Mouse (Mus musculus) activated CD4-positive, CD25-positive, alpha-beta regulatory T cell, adult 4 months (primary cell): ENCODE data around the gene Ccm2l. TPM values are rescaled to one million over a fixed set of nuclear protein-coding genes. Genes with fewer than 3 reads are reported as not detected.

Source experiments
- ATAC-seq: one replicate; pipeline ENCODE4 v1.8.0; 2017
- polyA plus RNA-seq, 2 experiments: library from polyadenylated mRNA; unstranded; fragments of 100-300 nt; shearing (Covaris generic); gene quantifications; one replicate each; pipeline ENCODE4 v1.2.1; 2017

Gene Ccm2l
- polyA plus RNA-seq, 2 experiments from 2014 or later, result not detected

DNA sequence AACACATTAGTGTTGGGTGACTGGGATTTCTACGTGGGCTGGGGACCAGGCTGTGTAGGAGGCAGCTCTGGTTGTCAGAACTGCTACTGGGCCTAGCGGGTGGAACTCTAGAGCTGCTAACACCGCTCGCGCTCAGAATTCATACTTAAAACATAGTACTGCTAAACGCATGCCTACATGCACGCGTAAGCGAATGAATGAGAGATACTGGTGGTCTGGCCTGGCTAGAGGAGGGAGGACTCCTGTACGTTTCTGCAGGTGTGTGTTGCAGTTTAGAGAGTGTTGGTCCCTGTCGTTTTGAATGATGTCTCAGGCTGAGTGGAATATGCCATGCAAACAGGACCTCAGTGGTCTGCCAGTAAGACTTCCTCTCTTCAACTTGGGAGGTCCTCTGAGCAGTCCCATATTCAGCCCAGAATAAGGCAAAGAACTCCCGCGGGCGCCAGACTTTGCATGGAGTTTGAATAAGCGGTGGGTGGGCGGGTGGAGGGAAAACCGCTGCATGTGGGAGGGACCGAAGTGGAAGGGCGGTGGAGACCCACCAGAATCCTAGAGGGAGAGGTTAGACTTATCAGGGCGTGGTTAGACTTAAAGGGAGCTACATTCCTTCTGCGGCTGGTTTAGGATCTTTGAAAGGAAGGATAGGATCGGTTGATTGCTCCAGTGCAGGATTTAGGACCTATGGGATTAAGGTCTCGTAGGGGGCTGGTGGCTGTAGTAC is 41.5 kb downstream of the Ccm2l start:
- ATAC-seq, result no peak

DNA sequence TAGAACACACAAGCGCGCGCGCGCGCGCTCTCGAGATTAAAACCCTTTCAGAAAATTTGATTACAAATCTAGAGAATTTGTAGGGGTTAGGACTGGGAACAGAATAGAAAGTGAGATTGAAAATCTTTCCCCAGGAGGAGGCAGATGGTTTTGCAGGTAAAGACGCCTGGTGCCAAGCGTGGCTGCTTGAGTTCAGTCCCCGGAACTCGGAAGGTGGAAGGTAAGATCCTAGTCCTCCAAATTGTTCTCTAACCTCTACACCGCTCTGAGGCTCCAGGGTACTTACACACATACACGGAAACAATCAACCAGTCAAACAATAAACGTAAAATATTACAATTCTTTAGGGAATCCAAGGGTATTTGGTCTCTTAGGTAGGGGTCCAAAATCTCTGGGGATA is 42.0 kb downstream of the Ccm2l start:
- no peak for ATAC-seq

DNA sequence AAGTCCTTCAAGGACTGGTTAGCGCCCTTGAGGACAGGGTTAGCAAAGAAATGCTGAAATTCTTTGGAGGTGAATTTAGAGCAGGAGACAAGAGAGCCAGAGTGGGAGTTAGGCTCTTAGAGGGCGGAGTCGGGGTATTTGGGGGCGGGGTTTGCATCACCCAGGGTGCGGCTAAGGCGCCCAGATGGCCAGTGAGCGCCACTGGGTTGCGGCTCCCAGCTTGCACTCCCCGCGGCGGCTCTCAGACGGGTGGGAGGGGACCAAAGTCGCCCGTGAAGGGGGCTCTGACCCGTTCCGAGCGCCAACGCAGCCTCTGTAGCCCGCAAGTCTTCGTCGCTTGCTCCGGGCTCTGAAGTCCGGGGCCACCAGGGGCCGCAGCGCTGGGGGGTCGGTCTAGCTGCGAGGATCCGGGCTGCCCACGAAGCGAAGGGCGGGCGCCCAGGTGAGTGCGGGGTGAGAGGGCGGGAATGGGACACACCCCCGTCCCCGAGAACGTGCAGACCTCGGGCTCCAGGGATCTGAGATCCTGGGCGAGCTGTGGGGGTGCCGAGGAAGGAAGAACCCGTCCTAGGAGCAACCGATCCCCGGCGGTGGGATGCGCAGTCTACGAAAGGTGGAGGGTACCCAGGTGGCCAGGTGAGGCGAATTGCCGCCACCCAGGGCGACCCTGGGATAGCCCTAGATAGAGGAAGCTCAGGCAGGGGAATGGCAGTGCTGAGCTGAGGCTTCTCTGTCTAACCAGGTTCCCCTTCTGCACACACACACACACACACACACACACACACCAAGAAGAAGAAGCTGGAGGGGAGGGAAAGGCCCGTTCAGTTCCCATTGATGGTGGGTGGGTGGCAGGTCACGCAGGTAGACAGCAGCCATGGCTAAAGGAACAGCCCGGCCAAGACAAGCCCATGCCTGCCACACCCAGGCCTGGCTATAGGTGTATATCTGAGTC is 42.8 kb downstream of the Ccm2l start, which contains the start of gene Hck:
TSS of gene Hck (plus strand) at position 156 of the 952 bp plus-strand sequence.
- ATAC-seq, result no peak

DNA sequence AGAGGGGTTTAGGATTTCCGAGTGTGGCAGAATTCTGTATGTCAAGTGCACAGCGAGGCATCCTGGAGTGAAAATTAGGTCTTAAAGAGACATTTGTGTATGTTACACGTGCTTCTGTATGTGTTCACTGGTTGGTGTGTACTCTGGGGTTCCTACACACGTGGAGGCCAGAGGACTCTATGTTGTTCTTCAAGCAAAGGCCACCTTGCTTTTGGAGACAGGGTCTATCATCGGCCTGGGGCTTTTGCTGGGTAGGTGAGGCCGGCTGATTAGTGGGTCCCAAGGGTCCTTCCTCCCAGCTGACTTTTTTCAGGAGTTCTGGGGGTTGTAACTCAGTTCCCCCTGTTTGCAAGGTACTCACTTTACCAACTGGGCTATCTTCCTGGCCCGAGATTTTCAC is 43.8 kb downstream of the Ccm2l start:
- ATAC-seq, result no peak

DNA sequence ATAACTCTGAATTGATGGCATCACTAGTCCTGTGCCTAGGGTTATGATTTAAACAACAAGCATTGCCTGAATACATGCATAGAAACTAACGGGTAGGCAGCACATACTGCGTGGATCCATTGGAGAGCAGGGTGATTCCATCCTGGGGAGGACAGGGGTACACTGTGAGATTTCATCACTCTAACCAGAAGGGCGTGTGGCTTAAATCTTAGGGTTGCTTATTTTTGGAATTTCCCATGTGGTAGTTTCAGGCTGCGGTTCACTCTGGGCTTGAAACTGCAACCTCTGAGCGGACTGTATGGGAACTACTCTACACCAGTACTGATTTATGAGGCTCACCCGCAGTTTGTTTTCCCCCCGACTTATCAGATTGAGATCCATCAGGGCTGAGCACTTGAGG is 45.5 kb downstream of the Ccm2l start:
- ATAC-seq, result no peak

DNA sequence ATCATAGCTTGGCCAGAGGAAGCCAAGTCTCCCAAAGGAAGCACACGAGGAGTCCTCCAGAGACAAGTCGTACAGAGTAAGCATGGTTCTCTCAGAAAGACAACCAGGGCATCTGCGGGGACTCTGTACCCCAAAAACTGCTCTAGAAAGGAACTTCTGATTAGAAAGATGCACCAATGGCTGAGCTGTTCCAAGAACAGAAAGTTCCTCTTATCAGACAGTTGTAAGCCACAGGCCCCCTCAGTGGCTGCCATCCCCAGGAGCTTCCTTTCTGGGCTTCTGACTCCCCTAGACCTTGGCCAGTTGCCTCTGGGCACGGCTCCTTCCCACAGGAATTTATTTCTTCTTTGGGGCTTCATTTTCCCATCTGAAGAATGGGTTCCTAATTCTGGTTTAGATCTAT is 49.9 kb downstream of the Ccm2l start:
- ATAC-seq, result no peak

DNA sequence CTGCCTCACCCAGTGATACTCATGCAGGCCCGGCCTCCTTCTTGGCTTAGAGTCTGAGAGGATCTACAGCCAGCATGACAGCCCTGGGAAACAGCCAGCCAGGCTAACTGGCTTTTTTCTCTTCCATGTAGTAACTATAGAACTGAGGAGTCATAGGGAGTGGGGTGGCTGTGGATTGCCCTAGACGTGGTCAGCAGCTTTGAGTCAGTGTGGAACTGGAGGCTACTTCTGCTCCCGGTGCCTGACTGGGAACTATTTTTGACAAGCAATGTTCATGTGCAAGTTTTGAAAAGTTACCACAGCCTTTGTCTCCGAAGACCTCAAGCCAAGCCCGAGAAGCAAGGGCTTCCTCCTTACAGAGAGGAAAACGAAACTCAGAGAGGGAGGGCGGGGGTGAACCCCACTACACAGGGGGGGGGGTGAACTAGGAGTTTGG is 51.3 kb downstream of the Ccm2l start:
- ATAC-seq, result no peak

DNA sequence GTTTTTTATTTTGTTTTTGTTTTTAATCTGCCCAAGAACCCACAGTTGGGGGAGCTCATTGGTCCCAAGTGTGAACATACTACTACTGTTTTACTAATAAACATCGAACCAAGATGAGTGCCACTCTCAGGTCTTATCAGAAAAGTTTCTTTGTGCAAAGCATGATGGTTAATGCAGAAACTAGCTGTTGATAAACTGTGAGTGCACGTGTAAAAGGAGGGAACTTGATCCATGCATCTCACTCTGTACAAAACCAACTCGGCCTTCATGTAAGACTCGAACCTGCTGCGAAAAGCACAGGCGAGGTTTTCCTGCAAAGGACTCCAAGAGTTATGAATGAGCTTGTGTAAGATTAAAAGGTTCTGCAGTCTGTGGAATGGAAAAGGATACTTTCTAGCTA is 53.7 kb downstream of the Ccm2l start:
- ATAC-seq, result no peak

DNA sequence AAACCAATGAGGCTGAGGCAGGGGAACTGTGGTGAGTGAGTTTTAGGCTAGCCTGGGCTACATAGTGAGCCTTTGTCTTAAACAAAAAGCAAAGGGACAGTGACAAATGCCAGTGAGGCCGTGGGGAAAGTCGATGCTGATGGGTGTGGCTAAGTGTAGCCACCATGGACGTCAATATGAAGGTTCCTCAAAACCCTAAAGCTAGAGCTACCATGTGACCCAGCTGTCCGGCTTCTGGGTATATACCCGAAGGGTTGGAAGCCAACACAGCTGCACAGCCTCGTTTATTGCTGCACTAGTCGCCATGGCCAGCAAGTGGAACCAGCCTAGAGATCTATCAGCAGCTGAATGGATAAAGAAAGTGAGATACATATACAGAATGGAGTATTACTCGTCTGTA is 54.4 kb downstream of the Ccm2l start:
- no peak for ATAC-seq

DNA sequence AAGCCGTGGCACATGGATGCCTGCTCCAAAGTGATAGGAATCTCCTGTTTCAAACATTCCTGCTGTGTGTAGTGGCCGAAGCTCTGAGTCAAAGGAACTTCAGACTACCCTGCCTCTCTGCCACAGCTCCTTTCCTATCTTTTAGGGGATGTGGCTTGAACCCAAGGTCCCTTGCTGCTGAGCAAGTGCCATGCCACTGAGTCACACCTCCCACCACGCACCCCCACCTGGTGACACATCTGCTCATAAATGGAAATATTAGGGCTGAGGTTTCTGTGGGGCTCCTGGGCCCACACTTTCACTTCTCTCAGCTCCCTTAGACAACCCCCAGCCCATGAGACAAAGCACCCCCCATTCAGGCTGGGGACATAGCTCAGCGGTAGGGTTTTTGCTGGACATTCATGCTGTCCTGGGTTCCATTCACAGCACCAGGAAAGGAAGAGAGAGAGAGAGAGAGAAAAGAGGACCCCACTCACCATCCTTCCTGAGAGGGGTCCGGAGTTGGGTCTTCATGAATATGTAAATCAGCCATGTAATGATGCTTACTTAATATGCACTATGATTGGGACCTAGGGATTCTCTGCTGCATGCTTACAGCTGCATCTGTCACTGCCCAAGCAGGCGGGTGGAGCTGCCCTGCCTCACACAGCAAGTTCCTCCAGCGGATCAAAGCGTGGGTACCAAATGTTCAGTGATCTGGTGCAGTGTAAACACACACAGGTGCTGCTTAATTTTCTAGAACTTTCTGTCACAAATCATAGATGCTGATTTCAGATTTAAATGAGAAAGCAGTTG is 56.3 kb downstream of the Ccm2l start:
- no peak for ATAC-seq

DNA sequence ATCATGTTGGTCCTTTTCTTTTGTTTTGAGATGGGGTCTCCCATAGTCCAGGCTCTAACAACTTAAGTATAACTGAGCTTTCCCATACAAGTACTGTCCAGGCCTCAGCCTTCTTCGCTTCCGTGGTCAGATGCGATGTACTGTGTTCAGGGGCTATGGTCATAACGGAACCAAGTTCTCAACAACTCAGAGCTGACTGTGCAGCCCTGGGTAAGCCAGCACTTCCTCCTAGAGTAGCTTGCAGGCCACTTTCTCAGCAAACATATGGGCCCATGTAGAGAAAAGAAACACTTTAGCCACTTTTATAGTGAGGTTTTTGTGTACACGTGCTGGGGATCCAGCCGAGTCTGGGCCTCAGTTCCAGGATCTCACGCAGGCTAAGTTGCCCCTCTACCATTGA is 56.9 kb downstream of the Ccm2l start:
- ATAC-seq, result no peak

DNA sequence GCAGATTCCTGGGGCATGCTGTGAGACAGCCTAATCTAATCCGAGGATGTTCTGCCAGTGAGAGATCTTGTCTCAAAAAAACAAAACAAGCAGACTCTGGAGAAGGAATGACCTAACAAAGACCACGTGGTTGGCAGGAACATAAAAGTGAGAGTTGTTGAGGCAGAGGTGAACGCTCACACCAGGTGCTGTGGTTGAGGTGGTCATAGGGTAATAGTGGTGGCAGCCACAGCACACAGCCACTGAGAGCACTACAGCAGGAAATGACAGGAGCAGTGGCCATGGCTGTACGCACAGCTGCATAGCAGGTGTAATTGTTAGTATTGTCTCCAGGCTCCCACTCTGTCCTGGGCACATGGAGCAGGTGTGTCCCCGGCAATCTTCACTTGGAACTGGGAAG is 60.1 kb downstream of the Ccm2l start:
- no peak for ATAC-seq

DNA sequence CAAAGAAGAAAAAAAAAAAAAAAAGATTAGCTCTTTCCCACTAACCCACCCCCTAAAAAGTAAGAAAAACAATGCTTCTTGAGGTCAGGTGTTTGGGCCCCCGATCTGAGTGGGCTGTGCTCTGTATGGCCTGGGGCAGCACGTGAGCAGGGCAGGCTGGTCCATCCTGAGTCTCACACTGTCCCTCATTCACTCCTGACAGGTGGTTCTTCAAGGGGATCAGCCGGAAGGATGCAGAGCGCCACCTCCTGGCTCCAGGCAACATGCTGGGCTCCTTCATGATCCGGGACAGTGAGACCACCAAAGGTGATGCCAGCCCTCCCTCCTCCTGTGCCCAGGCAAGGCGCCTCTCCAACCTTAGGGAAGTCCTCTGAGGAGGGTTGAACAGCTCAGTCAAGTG is 65.3 kb downstream of the Ccm2l start:
- ATAC-seq, result no peak

Other genes starting within 250 kb of the Ccm2l start
- gene Bcl2l1, start 234.2 kb upstream of the Ccm2l start, polyA plus RNA-seq, result 10 to 100 TPM; 52.4 to 59.9 TPM
- 10 to 100 TPM; 21.3 to 23.3 TPM for gene Tpx2, start 218.0 kb upstream of the Ccm2l start, polyA plus RNA-seq
- gene Mylk2, start 154.6 kb upstream of the Ccm2l start, polyA plus RNA-seq, result not detected
- gene Foxs1, start 132.7 kb upstream of the Ccm2l start, polyA plus RNA-seq, result not detected
- not detected for gene Dusp15, start 114.3 kb upstream of the Ccm2l start, polyA plus RNA-seq
- gene Ttll9, start 103.5 kb upstream of the Ccm2l start, polyA plus RNA-seq, result 1 to 10 TPM; 1.2 to 1.3 TPM
- 100 to 1,000 TPM; 159 to 185 TPM for gene Pdrg1, start 50.5 kb upstream of the Ccm2l start, polyA plus RNA-seq
- not detected for gene Xkr7, start 34.1 kb upstream of the Ccm2l start, polyA plus RNA-seq
- gene Hck, start 42.5 kb downstream of the Ccm2l start, polyA plus RNA-seq, result under 1 TPM in 1 of 2 experiments, not detected in 1; 0.97 TPM
- 10 to 100 TPM; 24.1 to 41.4 TPM for gene Tm9sf4, start 95.3 kb downstream of the Ccm2l start, polyA plus RNA-seq
- 10 to 100 TPM; 25.3 to 25.6 TPM for gene Tspyl3, start 159.5 kb downstream of the Ccm2l start, polyA plus RNA-seq
- gene Plagl2, start 175.5 kb downstream of the Ccm2l start, polyA plus RNA-seq, result 10 to 100 TPM; 20.9 to 26.3 TPM
- 1 to 10 TPM; 8.8 to 9.4 TPM for gene Pofut1, start 175.6 kb downstream of the Ccm2l start, polyA plus RNA-seq
- 10 to 100 TPM in 1 of 2 experiments, 1 to 10 TPM in 1; 9.4 to 11.1 TPM for gene Kif3b, start 225.5 kb downstream of the Ccm2l start, polyA plus RNA-seq